Mouse (Mus musculus) cortical plate, adult 2 months (tissue): ENCODE data around the gene Olfr1450.

ENCODE experiments used
- CTCF ChIP-seq: fragments of 200-500 bp; IDR thresholded peaks from 2 replicates; pipeline ENCODE4 v1.5.1; 2011; ENCODE audit warnings: mild to moderate bottlenecking, control low read depth, low read length; ENCODE audit not compliant: insufficient read depth; ENCODE audit errors: extremely low read depth
- POLR2A ChIP-seq: fragments of 200-500 bp; IDR thresholded peaks from 2 replicates; pipeline ENCODE4 v1.6.1; 2011; ENCODE audit warnings: mild to moderate bottlenecking, low read length, control low read depth; ENCODE audit not compliant: insufficient read depth; ENCODE audit errors: extremely low read depth

GRCm38 (mm10) chr19:12924319-12924718 lies 25.7 kb upstream of the Olfr1450 start, which contains the start of gene Olfr1448:
- TF ChIP-seq CTCF = no peak
- no peak for TF ChIP-seq POLR2A
